Mouse (Mus musculus) liver, adult (tissue): ENCODE results near the gene Dtx2.

Source experiments
- GATA4 ChIP-seq: IDR thresholded peaks from 2 replicates; pipeline ENCODE4 v1.6.1; 2014; ENCODE audit warnings: mild to moderate bottlenecking, low read length; ENCODE audit not compliant: insufficient replicate concordance

Dtx2 gene

DNA sequence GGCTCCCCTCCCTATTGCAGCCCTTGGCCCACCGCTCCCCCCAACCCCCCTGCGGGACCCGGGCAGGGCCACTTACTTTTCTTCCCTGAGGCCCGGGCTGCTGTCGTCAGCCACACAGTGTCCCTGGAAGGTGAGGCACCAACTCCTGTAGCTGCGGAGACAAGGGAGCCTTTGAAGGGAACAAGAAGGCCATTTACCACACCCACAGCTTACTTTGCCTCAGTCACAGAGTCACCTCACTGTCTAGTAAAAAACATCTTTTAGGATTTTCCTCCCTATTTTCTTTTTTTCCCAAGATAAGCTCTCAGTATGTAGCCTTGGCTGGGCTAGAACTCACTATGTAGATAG, 31.3 kb upstream of the Dtx2 start:
- TF ChIP-seq GATA4 = no peak

DNA sequence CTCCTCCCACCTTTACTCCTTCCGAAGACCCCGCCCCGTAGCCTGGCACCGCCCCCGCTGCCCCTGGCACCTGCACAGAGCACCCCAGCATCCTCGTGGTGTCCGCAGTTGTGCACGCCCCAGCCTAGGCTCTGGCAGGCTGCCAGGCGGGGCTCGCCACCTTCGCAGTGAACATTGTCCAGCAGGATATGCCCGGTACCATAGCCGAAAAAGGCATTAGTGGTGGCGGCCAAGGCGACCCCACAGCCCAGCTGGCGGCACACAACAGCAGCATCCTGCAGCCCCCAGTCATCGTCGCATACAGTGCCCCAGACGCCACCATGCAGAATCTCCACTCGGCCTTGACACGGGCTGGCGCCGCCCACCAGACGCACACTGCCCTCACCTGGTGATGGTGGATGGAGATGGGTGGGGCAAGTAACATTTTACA, 29.1 kb upstream of the Dtx2 start:
- TF ChIP-seq GATA4 = no peak

- TF ChIP-seq GATA4 = no peak
Measured at GRCm38 (mm10) chr5:135966866-135967265, 27.7 kb upstream of the Dtx2 start.

- no peak for TF ChIP-seq GATA4
Measured at GRCm38 (mm10) chr5:135968781-135969180, 25.8 kb upstream of the Dtx2 start.

- TF ChIP-seq GATA4 = no peak
Measured at GRCm38 (mm10) chr5:135970247-135970646, 24.4 kb upstream of the Dtx2 start.

GRCm38 (mm10) chr5:135971876-135972275, 22.7 kb upstream of the Dtx2 start:
- TF ChIP-seq GATA4 = no peak

- no peak for TF ChIP-seq GATA4
Measured at GRCm38 (mm10) chr5:135974365-135974764, 20.2 kb upstream of the Dtx2 start, which contains the start of gene Ssc4d. Gene Ssc4d (minus strand): TSS chr5:135974531.

GRCm38 (mm10) chr5:135975893-135976668, 18.5 kb upstream of the Dtx2 start:
- no peak for TF ChIP-seq GATA4

DNA sequence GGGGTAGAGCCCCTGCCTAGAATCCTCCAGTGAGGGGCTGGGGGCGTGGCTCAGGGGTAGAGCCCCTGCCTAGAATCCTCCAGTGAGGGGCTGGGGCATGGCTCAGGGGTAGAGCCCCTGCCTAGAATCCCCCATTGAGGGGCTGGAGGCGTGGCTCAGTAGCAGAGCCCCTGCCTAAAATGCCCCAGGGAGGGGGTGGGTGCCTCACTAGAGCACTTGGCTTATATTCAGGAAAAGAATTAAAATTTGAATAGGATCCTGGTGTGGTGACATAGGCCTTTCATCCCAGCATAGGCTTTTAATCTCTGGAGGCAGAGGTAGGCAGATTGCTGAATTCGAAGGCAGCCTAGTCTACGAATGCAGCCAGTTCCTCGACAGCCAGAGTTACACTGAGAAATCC, 15.2 kb upstream of the Dtx2 start:
- no peak for TF ChIP-seq GATA4

DNA sequence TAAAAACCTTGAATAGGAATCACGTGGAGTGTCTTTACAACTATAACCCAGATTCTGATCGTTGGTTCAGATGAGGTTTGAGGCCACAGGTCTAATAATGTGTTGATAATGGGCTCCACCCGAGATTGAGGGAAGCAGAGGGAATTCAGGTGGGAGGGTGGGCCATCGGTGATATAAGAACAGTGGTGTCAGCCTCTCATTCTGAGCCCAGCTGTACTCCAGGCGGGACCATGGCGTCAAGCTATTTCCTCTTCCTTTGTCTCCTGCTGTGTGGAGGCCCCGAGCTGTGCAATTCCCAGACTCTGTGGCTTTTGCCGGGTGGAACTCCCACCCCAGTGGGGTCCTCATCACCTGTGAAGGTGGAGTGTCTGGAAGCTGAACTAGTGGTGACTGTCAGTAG, 14.7 kb upstream of the Dtx2 start, which contains the start of gene Zp3:
Gene Zp3 (plus strand): TSS at position 196 of the 400 bp plus-strand sequence.
- no peak for TF ChIP-seq GATA4

DNA sequence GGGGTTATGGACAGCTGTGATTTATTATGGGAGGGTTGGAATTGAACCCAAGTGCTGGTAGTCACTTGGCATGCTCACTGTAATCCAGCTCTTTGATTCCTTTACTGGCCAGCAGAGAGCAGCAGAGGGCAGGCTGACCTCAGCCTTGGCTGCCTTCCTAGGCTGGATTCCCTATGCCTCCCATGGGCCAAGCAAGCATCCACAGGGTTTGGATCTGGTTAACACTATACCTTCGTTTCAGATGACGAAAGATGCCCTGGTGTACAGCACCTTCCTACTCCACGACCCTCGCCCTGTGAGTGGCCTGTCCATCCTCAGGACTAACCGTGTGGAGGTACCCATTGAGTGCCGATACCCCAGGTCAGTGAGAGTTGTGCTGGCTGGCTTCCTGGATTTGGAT, 12.2 kb upstream of the Dtx2 start:
- TF ChIP-seq GATA4 = no peak

GRCm38 (mm10) chr5:135984546-135985044, 10.0 kb upstream of the Dtx2 start:
- no peak for TF ChIP-seq GATA4

GRCm38 (mm10) chr5:135987248-135987647, 7.4 kb upstream of the Dtx2 start:
- TF ChIP-seq GATA4 = no peak

DNA sequence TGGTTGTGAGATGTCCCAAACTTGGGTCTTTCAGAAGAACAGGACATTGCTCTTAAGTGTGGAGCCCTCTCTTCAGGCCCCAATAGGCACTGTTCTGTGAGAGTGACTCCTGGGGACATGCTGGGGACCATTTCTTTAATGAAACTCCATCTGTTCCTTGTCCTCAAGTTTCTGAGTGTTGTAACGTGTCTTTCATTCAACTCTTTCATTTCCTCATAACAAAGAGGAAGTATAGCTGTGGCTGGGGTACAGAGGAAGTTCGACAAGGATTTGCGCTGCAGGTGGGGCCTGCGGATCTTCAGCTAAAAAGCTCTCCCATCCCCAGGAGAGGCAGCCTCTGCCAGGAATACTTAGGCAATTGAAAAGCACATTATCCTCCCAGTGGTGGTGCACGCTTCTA, 4.0 kb upstream of the Dtx2 start:
- no peak for TF ChIP-seq GATA4

GRCm38 (mm10) chr5:135993381-135993965, 1.1 kb upstream of the Dtx2 start:
- TF ChIP-seq GATA4 = no peak

- no peak for TF ChIP-seq GATA4
Measured at GRCm38 (mm10) chr5:135994335-135994724, 270 bp upstream of the Dtx2 start.
